Mouse (Mus musculus) kidney, postnatal 36 days (tissue): ENCODE measurements around the gene Gse1.
A peak's percentile ranks its signal among the peaks of the same experiment; 100 is the strongest.

Experiments
- DNase-seq, 2 experiments: peaks; one replicate each; pipeline ENCODE4 v3.0.0; 2021 to 2022; ENCODE audit warnings: mixed read lengths in 2 of 2

The Gse1 gene

DNA sequence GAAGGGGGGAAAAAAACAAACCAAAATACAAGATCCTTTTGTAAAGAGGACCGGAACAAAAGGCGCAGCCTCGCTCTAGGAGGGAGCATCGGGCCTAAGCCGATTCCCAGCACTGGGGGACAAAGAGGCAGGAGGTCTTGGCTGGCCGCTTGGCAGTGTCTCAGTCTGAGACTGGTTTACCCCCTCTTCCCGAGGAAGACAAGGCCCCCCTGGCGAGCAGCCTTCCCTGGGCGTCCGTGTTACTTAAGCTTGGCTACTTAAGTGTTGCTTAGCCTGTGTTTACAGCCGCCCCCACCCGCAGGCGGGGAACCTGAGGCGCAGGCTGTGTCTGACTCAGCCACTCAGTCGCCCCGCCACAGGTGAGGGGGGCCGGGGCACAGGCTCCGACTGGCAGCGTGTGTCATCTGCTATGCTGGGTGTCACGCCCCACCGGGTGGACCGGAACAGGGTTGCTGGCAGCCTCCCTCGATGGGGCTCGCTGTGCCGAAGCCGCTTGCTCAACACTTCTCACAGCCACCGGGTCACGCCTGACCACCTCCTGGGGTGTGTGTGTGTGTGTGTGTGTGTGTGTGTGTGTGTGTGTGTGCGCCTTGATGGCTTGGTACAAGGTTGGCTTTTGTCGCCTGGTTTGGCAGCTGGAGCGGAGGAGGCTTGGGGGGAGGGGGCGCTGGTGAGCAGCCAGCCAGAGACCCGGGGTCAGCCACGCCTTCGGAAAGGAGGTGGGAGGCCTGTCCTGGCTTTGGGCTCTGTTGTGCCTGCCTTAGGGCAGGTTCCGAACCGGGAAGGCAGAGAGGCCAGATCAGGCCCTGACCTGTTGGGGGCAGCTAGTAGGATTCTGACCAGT, 310.4 kb downstream of the Gse1 start:
- peak; percentile 94 to 95 for DNase-seq

DNA sequence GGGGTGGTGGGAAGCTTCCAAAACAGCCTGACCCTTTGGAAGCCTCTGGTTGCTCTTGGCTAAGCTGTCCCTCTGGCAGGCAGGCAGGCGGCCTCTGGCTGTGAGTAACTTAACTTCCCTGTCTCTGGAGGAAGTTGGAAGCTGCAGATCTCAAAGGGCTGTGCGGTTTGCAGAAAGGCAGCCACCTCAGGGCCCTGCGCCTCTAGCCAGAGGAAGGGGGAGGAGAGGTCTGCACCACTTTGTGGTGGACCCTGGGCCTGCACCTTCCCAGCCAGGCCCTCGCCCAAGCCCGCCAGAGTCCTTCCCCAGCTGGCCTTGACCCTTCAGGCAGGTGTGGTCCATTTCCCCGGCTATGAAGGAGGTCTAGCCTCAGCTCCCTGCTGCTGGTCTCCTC, 311.1 kb downstream of the Gse1 start:
- peak in 1 of 2 experiments; percentile 49 for DNase-seq

DNA sequence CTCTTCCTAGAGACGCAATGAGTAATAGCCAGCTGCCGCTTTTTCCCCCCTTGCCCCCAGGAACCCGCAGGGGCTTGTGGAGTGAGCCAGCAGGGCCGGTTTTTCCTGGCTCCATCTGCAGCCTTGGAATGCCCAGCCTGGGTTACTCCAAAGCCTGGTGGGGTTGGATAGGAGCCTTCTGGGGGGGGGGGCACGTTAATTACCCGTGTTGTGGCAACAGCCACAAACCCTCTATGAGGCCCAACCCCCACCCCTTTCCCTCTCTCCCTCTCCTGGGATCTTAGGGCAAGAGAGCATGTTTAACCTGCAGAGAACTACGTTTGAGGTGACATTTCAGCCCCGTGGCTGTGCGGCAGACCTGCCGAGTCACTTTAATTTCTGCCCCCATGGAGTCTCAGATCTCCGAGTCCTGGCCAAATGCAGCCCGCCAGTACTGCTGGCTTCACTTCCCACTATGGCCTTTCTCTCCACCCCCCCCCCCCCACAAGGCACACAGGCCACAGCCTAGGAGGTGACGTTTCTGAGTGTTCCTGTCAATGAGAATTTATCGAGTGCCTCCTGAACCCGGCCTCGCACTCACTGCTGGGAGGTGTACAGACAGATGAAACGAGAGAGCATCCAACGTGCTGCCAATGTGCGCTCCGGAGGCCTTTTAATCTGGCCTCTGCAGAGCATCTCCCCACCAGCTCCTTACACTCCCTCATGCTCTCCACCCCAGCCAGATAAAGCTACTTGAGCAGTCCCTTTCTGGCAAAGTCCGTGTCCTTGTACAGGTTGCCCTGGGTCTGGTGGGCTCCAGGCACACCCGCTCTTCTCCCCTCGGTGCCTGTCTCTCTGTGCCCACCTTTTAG, 311.7 kb downstream of the Gse1 start:
- DNase-seq: peak; percentile 54 to 57

DNA sequence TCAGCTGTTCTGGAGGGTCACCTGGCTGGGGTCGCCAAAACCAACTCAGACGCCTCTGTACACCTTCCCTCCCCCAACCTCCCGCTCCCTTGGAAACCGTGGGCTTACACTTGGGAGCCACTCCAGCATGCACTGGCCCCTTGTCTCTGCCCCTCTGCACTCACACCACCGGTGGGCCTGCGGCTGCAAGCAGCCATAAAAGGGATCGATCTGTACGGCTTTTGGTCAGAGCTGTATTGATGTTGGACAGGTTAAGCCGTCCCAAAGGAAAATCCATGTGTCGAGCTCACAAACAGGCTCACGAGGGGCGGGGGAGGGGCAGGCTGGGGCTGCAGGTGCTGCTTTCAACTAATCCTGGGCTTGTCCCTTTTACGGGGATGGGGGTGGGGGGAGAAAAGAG, 314.7 kb downstream of the Gse1 start:
- no peak for DNase-seq

DNA sequence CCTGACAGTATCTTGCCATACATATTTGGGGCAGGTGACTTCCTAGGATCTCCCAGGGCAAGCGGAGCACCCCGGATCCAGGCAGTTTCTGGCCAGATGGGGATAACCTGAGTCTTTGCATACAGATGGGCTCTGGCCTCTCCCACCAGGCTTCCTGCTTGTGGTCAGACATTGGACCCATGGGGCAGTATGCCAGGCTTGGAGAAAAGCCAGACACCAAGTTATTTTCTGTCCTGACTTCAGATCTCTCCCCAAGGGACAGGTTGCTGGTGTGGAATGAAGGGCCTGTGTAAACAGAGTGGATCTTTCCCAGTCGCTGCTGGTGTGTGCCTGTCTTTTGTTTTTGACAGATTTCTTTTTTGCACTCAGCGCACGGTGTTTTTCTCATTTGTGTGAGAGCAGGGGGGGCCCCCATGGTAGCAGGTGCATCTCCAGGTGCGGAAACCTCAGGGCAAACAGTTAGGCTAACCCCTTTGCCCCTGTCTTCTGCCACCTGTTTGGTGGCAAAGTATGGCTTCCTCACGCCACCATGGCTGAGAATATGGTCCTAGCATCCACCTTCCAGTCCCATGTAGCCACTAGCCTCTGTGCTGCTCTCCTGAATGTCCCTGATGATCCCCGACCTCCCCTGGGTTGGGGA, 315.3 kb downstream of the Gse1 start:
- DNase-seq: peak; percentile 94 to 95

DNA sequence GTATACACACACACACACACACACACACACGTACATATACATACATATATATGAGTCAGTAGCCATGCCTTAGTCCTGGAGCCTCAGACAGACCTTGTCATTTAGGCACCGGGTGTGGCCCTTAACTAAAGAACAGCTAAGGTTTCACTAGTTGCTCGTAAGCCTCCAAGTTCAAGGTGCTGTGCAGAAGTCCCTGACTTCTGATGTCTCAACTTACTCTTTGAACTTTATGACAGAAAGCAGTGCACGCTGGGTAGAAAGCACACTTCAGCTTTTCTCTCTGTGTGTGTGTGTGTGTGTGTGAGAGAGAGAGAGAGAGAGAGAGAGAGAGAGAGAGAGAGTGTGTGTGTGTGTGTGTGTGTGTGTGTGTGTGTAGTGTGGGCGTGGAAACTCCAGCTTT, 315.9 kb downstream of the Gse1 start:
- DNase-seq: peak; percentile 50 to 71

DNA sequence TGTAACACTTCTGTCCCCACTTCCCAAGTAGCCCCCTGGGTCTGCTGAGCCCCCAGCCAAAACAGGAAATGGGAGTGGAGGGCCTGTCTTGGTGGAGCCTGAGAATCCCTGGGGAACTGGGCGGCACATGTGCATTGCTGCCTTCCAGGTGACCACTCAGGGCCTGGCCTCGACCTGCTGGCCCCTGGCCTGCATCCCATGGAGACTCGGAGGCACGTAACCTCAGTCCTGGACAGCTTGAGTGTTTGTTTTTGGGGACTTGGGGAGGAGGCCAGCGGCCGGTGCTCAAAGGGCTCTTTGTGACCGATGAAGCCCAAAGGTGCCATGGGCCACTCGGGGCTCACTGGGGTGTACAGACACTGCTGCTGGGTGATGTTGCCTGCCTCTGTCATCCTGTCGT, 319.3 kb downstream of the Gse1 start:
- peak in 1 of 2 experiments; percentile 59 for DNase-seq

DNA sequence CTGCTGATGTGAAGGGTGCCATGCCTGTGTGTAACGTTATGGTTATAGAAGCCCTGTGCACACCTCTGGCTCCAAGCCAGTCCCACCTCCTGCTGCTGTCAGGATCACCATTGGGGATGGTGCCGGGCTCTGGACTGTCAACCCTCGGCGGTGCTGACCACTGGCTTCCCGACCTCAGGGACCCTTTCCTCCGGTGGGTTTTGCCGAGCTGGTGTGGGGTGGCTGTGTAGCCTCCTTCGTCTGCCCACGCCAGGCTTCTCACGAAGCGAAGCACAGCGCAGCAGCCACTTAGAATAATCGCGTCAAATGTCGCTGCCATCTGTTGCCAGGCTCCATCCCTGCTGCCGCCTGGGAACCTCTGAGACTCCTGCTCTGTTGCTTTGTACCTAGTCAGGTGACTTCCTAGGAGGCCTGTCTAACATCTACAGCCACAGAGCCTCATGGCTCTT, 320.1 kb downstream of the Gse1 start:
- no peak for DNase-seq

DNA sequence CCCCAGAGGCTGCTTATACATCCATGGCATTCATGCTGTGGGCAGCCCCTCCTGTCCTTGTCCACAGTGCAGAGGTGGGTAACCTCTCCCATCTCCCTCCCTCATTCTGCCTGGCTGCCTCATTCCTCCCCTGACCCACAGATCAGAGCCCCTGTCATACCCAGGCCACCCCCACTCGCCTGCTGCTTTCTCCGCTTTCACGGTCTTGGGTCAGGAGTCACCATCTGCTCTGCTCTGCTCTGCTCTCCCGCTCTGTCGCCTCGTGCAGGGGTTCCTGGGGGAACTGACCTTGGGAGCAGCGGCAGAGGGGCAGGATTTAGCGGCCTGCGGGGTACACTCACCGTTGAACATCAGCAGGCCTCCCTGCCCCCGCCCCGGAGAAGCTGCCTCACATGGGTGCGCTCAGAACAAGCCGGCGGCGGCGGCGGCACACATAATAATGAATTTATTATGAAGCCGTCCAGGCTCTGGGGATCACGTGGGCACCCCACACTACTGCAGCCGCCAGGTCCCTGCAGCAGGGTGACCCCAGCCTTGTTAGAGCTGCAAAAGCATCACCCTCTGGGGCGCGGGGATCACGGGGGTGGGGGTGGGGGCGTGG, 321.2 kb downstream of the Gse1 start:
- DNase-seq: peak in 1 of 2 experiments; percentile 66

DNA sequence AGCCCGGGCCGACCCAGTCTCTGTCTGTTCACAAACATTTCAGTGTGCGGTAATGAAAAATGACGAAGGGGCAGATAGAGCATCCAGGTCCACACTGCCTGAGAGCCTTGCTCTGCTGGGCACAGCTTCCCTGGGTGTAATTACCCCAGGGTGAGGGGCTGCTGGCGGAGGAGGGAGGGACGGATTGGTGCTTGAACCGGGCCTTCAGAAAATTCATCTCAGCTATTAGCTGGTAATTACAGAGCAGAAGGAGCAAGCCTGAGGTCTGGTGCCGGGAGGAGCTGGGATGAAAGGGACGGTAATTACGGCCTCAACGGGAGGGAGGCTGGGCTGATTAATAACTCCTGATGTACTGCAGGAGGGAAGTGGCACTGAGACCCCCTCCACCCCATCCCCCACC, 321.7 kb downstream of the Gse1 start:
- DNase-seq: no peak

DNA sequence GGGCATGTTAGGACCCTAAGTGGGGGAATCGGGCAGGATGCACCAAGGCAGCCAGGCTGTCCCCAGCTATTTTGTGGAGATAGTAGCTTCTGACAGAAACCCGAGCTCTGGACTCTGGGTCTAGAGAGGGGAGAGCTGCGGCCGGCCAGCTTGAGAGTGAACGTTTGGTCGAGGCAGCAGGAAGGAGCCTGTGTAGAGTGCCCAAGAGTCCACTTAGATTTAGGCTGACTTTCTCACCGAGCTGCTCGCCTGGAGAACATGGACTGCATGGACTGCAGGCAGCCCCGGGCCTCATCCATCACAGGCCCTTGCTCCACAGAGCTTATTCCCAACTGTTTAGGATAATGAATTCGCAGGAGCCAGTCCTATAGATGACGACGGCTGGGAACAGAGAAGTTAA, 322.2 kb downstream of the Gse1 start:
- no peak for DNase-seq

DNA sequence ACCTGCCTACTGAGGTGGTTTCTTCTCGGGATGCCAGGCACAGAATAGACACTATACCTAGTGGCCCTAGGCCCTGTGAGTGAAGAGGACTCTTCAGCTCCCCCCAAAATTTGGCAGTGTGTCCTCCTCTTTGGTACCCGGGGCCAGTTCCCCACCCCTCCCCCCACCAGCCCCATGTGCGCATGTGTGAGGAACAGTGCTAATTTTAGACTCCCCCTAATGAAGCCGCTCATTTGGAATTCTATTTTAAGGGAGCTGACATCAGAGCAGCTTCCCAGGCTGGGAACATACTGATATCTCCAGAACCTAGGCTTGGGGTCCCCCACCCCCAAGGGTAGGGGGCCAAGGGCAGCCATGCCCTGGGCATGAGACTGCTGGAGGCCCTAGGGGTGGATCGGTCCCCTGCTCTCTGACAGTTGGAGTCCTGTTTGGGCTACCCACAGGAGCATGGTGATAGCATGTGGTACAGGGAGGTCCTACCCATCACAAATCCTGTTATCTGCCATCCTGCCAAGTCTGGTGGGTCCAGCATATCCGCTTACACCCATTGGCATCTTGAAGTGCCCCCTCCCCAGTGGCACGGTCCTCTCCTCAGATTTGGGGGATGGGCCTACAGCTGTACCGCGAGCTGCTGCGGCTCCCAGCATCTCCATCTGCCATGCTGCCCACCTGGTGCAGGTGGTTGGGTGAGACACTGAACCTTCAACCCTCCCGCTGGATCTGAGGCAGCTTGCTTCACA, 322.9 kb downstream of the Gse1 start:
- no peak for DNase-seq

DNA sequence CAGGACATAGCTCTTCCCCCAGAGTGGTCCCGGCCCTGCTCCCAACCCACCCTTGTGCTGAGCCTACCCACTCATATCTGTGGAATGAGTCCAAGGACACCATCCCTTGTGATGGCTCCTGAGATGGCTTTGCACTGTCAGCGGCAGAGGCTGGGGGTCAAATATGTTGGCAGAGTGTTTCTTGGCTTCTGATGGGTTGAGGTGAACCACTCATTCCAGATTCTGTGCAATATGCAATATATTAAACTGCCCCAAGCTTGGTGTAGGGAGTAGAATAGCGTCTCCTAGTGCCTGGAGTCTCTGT, 323.4 kb downstream of the Gse1 start:
- no peak for DNase-seq

DNA sequence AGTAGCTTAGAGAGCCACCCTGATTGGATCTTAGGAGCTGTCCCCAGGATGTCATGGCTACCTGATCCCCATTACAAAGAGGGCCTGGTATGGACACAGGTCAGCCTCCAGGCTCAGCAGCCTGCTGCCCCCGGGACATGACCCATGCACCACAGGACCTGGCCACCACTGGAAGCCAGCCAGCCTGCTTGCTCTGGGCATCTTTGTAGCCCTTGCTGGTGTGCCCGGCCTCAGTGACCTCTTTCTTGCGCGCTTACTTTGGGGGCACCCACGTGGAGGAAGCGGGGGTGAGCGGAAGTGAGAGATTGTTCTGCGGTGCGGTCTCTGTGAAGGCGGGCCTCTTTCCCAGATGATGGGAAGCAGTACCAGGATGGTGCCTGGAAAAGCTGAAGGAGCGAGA, 324.3 kb downstream of the Gse1 start:
- DNase-seq: peak in 1 of 2 experiments; percentile 48

DNA sequence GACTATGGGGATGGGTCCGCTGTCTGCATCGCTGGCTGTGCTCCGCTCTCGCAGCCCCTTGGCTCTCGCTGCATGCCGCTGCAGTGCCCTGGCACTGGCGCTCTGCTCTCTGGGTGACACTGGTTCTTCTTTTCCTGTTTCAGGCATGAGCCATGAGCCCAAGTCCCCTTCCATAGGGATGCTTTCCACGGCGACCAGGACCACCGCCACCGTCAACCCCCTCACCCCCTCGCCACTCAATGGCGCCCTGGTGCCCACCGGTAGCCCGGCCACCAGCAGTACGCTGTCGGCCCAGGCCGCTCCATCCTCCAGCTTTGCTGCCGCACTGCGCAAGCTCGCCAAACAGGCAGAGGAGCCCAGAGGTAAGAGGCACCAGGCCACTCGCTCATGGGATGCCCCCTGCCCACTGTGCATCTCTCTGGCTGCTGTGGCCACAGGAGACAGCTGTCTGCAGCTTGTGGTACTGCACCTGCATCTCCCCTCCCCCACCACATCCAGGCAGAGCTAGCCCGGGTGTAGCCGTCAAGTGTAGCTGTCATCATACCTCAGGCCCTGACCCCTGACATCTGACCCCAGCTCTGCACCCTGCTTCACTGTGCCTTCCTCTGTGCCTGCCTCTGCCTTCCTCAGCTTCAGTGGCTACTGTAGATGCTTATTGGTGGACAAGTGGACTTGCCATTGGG, 325.3 kb downstream of the Gse1 start:
- no peak for DNase-seq

DNA sequence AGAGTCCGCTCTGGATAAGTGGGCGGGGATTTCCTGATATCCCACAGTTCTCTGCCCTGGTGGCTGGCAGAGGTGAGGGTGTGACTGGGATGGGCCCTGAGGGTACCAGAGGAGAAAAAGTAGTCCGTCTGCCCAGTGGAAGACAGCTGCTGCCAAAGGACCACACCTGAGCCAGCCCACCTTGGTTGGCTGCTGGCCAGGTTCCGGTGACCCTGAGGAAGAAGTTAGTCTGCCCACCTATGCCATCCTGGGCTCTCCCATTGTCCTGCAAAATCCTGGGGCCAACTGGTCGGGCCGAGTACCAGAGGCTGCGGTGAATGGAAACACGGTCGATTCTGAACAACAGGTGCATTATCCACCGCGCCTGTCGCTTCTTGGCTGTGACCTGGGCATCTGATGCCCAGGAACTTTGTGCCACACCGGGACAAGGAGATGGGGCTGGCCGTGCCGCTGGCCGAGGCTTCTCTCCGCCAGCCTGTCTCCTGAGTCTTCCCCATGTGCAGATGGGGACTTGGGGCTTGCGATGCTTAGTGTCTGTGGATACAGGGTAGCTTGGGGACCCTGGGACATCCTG, 326.3 kb downstream of the Gse1 start:
- no peak for DNase-seq

DNA sequence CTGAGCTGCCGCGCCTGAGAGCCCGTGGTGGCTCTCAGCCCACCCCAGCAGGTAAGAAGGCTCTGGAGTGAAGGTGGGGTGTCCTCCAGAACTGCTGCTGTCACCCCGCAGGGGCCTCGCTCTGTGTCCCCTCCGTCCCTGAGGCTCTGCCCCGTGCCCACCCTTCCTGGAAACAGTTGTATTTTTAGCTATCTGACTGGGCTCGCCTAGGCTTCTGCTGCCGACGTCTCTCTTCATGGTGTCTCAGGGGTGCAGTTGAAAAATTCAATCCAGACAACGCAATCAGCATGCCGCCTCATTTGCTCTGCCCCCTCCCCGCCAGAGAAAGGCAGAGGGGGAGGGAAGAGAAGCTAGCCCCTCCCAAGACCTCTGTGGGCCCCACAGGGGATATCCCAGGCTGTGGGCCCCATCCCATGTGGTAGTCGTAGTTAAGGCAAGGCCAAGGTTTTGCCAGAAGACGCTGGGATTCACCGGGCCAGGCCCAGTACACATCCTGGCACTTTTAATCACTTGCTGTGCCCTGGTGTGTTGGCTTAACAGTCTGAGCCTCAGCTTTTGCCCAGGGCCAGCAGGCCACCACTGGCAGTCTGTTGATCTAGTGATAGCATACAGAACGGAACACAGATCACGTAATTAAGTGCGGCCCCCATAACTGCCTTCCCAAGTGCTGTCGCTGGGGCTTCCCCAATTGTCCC, 328.1 kb downstream of the Gse1 start:
- no peak for DNase-seq

DNA sequence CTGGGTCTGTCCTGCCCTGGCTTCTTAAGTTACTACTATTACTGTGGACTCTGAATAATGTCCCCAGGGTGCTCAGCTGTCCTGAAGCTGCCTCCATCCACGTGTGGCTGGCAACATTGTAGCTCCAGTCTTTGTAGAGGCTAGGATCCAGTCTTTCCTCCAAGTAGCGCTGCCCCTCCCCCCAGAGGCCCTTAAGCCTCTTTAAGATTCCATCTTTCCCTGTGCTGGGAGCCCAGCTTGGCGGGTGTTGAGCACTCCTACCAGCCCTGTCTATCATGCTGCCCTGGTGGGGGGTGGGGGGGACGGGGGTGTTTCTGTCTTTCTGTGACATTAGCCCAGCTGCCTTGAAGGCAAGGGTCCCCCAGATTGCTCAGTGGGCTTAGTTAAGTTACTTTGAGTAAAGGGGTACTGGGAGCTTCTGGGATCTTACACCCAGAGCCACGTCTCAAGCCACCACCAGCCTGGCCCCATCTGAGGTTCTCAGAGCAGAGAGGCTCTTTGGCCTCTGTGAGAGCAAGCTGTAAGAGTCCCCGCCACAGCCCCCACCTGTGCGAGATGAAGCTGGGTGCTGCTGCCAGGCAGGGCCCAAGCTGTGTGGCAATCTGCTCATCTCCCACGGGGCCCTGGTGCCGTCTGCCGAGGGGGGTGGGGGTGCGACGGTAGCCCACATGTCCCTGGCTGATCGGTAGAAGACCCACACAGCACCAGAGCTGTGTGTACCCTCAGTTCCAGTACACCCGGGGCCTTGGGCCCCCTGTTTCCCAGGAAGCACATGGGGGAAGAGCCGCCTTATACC, 329.1 kb downstream of the Gse1 start:
- no peak for DNase-seq

DNA sequence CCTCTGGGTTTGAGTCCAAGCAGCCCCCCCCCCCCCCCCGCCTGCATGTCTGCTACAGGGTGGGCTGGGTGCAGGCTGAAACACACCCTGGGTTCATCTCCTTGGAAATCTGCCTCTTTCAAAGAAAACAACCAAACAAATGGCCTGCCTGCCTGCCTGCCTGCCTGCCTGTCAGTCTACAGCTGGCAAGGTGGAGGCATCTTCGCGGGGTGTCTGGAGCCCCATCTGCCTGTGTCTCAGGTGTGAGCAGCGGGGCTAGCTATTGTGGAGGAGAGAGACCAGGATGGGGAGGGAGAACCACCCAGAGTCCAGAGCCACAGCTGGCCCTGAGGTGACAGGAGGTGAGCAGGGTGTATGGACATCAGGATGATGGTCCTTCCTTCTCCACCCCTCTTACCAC, 329.9 kb downstream of the Gse1 start:
- no peak for DNase-seq

DNA sequence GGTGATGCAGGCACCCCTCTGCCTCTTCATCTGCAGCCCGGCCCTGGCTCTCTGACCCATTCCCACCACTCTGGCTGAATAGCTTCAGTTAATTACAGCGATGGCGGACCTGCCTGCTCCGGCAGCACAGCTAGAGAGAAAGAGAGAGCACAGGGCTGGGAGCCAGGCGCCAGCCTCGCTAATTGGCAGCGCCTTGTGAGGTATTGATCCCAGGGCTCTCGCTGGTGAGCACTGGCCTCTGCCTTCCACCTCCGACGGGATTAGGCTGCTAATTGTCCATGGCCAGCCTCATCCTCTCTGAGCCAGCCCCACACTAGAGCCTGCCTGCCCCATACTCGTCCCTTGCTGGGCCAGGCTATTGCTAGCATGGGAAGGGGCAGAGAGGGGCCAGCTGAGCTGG, 331.4 kb downstream of the Gse1 start:
- DNase-seq: no peak
